Mouse (Mus musculus) testis, adult 2 months (tissue): ENCODE results near the gene Krt33b.

Source experiments
- CTCF ChIP-seq: fragments of 200-500 bp; IDR thresholded peaks from 2 replicates; pipeline ENCODE4 v1.5.1; 2012; ENCODE audit warnings: low read depth, mild to moderate bottlenecking, inconsistent platforms, low read length, moderate library complexity; ENCODE audit not compliant: control insufficient read depth, insufficient read depth, insufficient replicate concordance
- POLR2A ChIP-seq: fragments of 200-500 bp; IDR thresholded peaks from 2 replicates; pipeline ENCODE4 v1.6.1; 2012; ENCODE audit warnings: low read depth, mild to moderate bottlenecking, inconsistent platforms, low read length, moderate library complexity; ENCODE audit not compliant: control insufficient read depth

DNA sequence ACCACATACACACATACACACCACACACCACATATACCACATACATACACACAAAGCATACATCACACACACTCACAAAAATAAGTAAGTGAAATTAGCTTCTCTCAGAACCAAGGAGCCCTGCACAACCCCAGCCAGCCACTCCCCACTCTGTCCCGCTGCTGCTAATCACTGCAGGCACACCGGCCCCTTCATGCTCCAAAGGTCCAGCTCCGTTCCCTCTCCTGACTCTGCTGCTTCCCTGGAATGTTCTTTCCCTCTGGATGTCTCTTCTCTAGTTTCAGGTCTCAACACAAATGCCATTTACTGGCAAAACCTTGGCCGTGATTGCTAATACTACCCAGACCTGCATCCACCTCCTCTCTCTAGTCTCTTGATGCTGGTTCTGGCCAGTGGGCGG lies 19.0 kb downstream of the Krt33b start:
- TF ChIP-seq CTCF, result no peak
- TF ChIP-seq POLR2A, result no peak
